Mouse (Mus musculus) CD8-positive naive resting alpha-beta T cell, adult 2 months (primary cell): ENCODE measurements around the gene Flii.

Source experiments
- DNase-seq, 2 experiments: peaks; one replicate each; pipeline ENCODE4 v3.0.0; 2022; ENCODE audit warnings: low read depth in 2 of 2, low spot score in 2 of 2

Flii gene

GRCm38 (mm10) chr11:60696165-60696564, 30.9 kb downstream of the Flii start:
- DNase-seq = no peak
